Mouse (Mus musculus): ENCODE measurements around the gene S100a7a.

S100a7a gene

DNA sequence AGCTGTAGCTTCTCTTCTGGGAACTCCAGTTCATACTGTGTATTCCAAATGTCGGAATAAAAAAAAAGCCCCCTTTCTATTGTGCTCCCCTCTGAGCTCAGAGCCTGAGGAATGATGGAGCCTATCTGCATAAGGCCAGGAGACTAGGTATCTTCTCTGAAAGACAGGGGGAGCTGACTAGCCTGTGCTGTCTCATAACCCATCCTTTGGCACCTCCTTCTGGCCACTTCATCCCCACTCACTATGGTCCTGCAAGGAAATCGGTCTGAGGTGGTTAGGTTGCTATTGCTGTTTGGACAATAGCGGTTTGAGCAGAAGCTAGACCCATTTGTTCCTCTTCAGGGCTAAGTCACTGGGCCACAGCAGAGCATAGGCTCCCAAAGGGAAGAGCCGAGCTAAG, 26.0 kb upstream of the S100a7a start:
- no peak for DNase-seq (ENCODE audit: low spot score in 2 of 2)

GRCm38 (mm10) chr3:90629298-90629697, 24.5 kb upstream of the S100a7a start:
- DNase-seq (ENCODE audit: low spot score in 2 of 2): no peak

GRCm38 (mm10) chr3:90631984-90632383, 21.8 kb upstream of the S100a7a start:
- no peak for DNase-seq (ENCODE audit: low spot score in 2 of 2)

DNA sequence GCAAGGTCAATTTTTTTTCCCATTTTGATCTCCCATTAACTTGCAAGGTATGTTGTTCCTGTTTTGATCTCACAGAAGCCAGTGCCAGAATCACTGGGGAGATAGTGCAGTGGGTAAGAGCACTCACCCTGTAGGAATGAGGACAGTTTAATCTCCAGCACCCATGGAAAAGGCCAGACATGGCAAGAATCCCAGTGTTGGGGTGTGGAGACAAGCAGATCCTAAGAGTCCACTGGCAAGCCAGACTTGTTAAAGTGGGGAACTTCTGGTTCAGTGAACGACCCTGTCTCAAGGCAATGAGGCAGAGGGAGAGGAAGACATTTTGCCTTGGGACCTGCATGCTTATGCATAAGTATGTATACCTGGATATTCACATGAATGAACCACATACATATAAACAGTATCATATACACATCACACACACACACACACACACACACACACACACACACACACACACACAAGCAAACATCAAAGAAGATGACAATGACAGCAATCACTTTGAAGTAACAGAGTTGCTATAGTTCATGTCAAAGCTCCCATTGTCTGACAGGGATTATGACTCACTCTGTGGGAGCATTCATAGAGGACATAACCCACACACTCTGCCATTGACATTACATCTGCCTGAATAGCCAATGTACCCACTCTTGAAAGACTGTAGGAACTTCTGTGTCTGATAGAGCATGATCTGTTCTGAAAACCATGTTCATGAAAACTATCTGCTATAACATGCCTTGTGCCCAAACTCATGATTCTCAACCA, 15.1 kb upstream of the S100a7a start:
- DNase-seq (ENCODE audit: low spot score in 2 of 2): no peak

- DNase-seq (ENCODE audit: low spot score in 2 of 2): peak; percentile 51 to 81
These were observed 14.2 kb upstream of the S100a7a start for GRCm38 (mm10) chr3:90639511-90640154.

DNA sequence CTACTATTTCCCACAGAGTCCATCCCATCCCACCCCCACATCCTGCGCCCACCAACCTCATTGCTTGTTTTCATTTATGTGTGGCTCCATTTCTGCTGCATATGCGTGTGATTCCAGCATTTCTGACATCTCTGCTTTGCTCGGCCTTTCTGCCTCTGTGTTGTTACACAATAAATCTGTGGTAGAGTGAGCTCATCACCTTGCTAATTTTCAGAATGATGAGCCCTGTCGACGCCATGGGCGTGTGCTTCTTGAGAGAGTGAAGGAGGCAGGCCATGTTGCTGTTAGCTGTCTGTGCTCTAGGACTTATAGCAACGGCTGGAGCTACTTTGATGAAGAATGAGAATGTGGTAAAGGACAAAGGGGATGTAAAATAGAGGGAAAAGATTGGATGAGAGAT, 12.8 kb upstream of the S100a7a start:
- no peak for DNase-seq (ENCODE audit: low spot score in 2 of 2)

DNA sequence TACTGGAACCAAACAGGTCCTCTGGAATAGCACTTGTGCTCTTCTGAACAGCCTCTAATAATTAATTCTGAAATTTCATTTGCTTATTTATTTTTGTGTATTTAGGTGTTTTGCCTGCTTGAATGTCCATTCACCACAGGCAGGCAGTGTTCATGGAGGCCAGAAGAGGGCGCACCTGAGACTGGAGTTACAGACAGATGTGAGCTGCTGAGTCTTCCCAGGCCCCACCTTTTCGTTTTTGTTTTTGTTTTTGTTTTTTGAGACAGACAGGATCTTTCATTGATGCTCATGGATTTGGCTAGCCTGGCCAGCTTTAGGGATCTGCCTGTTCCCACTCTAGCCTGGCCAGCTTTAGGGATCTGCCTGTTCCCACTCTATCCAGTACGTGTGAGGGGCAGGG, 9.6 kb upstream of the S100a7a start:
- peak; percentile 46 to 82 for DNase-seq (ENCODE audit: low spot score in 2 of 2)

- DNase-seq (ENCODE audit: low spot score in 2 of 2): no peak
These were observed 6.5 kb upstream of the S100a7a start for GRCm38 (mm10) chr3:90647291-90647690.

DNA sequence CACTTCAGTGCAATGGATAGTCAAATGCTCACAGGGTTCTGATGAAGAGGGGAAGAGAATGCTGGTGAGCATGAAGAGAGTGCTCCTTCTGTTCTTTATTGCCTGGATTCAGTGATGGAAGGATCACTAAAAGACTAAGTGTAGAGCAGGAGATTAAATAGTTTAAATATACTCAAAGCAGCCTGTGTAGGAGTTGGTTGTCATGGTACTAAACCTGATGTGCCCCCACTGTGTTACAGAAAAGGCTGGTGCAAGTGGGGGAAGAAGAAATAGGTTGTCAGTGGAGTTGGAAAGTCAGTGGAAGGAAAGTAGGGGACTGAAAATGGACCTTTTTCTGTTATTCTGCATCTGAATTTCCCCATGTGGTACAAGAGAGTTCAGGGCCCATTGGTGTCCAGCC, 4.8 kb upstream of the S100a7a start:
- DNase-seq (ENCODE audit: low spot score in 2 of 2): no peak

- DNase-seq (ENCODE audit: low spot score in 2 of 2): no peak
These were observed 4.0 kb upstream of the S100a7a start for GRCm38 (mm10) chr3:90649832-90650231.

DNA sequence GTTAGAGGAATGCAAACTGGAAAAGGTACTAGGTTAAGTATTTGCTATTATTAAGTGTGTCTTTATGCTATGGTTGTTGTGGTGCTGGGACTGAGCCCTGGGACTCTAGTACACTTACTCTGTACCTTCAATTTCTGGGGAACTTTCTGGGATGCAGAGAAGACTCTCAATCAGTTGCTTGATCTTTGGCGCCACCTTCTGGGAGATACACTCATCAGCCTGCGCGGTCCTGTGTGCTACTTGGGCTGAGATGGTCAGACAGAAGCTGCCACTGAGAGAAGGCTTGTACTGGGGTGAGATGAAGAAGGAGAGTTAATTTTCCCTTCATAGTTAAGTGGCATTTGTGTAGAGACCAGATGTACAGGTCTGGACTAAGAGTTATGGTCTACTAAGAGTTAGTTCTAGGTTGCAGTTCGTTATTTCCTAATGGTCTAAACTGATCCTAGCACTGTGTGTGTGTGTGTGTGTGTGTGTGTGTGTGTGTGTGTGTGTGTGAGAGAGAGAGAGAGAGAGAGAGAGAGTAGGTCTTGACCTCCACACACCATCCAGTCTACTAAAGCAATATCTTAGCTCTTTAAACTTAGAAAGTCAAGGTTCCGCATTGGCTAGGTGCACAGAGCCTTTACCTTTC, 824 bp upstream of the S100a7a start:
- peak; percentile 34 to 79 for DNase-seq (ENCODE audit: low spot score in 2 of 2)

DNA sequence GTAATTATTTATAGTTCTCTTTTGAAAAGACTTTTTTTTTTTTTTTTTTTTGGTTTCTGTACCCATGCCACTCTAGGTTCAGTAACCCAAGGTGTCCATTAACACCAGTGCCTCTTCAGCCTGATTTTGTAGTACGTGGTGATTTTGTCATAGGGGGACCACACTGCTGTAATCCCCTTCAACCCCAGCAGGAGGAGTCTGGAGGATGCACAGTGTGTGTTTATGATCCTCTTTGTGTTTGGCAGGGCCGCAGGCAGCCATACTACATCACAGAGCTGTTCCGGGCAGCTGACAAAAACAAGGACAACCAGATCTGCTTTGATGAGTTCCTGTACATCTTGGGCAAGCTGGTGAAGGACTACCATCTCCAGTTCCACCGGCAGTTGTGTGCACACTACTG, 3.6 kb downstream of the S100a7a start:
- peak; percentile 24 to 67 for DNase-seq (ENCODE audit: low spot score in 2 of 2)

GRCm38 (mm10) chr3:90659364-90660044, 5.7 kb downstream of the S100a7a start:
- DNase-seq (ENCODE audit: low spot score in 2 of 2): peak in 1 of 2 experiments; percentile 25

GRCm38 (mm10) chr3:90664219-90664618, 10.4 kb downstream of the S100a7a start:
- no peak for DNase-seq (ENCODE audit: low spot score in 2 of 2)

DNA sequence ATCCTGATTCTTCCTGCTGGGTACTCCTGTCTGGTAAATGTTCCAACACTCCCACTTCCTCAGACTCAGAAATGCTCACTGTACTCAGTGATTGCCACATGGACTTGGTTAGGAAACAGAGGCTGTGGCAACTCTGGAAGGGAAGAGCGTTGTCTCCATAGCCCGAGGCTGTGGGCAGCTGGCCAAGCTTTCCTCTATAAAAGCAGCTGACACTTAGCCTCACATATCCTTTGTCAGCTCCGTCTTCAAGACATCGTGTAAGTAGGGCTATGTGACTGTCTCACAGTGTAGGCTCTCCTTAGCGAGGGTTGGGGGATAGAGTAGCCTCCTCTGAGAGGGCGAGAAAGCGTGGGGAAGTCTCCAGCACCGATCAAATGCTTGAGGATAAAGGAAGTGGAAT, 15.0 kb downstream of the S100a7a start, which contains the start of gene S100a8:
Gene S100a8 (plus strand): TSS at position 133 of the 400 bp plus-strand sequence.
- DNase-seq (ENCODE audit: low spot score in 2 of 2): peak; percentile 71 to 82

DNA sequence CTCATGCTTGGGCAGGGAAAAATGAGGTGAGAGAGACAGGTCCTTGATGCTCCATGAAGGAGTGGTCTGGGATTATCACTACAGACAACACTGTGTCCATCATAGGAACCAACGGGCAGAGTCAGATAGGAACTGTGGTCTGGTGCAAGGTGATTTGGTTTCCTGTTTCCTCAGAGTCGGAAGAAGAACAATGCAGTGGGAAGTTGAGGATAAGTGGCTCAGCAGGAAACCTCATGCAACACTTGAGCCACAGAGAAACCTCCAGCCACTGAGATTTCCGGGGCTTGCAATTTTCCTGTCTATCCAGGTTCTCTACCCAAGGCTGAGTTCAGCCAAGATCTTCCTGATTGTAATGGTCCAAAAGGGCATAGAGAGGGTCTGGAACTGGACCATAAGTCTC, 24.8 kb downstream of the S100a7a start:
- DNase-seq (ENCODE audit: low spot score in 2 of 2): no peak

DNA sequence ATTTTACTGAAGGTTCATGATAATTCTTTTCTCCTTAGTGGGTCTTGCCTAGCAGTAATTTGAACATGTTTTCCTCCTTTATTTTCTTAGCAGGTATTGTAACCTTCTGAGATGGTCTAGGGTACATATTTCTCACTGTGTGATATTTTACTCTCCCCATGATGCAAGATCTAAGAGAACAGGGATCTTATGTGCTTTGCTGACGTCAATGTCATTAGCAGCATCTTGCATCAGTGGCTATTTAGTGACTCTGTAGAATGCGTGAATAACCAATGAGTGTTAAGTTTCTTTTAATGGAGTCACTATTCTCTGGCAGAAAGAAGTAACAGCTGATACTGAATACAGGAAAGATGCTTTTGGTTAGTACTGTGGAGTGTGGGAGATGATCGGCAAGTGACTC, 30.1 kb downstream of the S100a7a start:
- no peak for DNase-seq (ENCODE audit: low spot score in 2 of 2)

DNA sequence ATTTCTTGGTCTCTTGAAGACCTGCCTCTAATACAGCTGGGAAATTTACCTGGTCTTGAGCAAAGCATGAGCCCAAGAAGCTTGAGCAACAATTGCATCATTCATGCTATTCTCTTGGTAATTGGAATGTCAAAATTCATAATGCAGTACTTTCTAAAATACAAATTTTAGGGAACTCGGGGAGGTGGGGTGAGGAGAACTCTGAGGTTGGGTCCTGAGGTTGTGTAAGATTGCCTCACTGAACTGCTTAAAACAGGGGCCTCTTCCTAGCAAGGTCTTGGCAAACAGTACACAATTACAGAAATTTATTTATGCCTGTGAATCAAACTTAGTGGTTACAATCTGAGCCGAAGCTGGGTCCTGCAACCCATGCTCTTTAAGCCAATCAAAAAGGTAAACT, 33.0 kb downstream of the S100a7a start:
- no peak for DNase-seq (ENCODE audit: low spot score in 2 of 2)

GRCm38 (mm10) chr3:90693496-90693895, 39.7 kb downstream of the S100a7a start:
- peak in 1 of 2 experiments; percentile 42 for DNase-seq (ENCODE audit: low spot score in 2 of 2)

DNA sequence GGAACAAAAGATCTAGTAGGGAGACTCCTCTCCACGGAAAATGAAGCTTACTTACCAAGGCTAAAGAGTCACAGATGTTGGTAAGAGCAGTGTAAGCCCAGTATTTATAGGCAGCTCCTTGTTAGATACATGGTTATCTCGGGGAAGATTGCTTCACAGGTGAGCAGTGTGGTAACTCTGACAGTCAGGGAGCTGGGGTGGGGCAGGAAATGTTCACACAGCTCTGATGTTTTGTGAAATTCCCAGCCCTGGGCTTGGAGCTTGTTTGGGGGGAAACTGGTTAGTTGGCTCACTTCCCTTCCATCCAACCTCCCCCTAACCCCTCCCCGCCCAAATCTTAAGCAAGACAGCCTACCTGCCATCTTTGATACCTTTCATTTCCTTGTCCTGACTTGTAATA, 41.8 kb downstream of the S100a7a start, which contains the start of gene S100a9:
Gene S100a9 (minus strand): TSS at position 109 of the 400 bp plus-strand sequence.
- no peak for DNase-seq (ENCODE audit: low spot score in 2 of 2)

- DNase-seq (ENCODE audit: low spot score in 2 of 2): no peak
These were observed 48.4 kb downstream of the S100a7a start for GRCm38 (mm10) chr3:90702244-90702643.

Data from spleen, postnatal 4 days (tissue).